Mouse (Mus musculus): ENCODE measurements around the gene Olfr1049. TPM values are rescaled to one million over a fixed set of nuclear protein-coding genes. Genes with fewer than 3 reads are reported as not detected.

Olfr1049 gene
- not detected for polyA plus RNA-seq (2017; shearing (Covaris generic))

GRCm38 (mm10) chr2:86258228-86258627, at the start of gene Olfr1049:
Gene Olfr1049, minus strand, starts transcription at chr2:86258328.

GRCm38 (mm10) chr2:86292155-86292554, 34.0 kb upstream of the Olfr1049 start, which contains the start of gene Olfr1052:
Gene Olfr1052, plus strand, starts transcription at chr2:86292455.

GRCm38 (mm10) chr2:86278988-86279387, 20.9 kb upstream of the Olfr1049 start, which contains the start of gene Olfr1051:
Gene Olfr1051, minus strand, starts transcription at chr2:86279088.

DNA sequence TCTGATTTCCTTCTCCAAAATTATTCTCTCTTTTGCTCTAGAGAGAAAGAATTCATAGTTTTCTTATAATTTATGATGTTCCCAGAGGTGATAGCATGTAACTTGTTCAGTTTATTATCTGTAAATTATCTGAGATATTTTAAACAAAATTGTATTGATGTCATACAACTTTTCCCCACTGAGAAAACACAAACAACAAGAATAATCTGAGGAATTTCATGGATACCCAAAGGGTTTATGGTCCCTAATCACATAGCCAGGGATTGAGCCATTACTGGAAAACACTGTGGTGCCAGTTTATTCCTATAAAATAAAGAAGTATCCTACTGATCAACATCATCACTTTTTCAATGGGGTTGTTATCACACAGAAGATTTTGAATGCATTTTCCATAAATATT, 17.9 kb downstream of the Olfr1049 start, which contains the start of gene Olfr1048:
TSS of gene Olfr1048 (minus strand) at position 101 of the 400 bp plus-strand sequence.

GRCm38 (mm10) chr2:86231301-86231700, 26.8 kb downstream of the Olfr1049 start, which contains the start of gene Olfr1047:
Gene Olfr1047, minus strand, starts transcription at chr2:86231401.

GRCm38 (mm10) chr2:86219214-86219613, 38.9 kb downstream of the Olfr1049 start, which contains the start of gene Olfr1046:
Gene Olfr1046, minus strand, starts transcription at chr2:86219314.

Other genes starting within 250 kb of the Olfr1049 start
- gene Olfr1033, start 237.7 kb downstream of the Olfr1049 start, polyA plus RNA-seq (2017; shearing (Covaris generic)): 13.4 TPM
- not detected for gene Olfr1034, start 212.5 kb downstream of the Olfr1049 start, polyA plus RNA-seq (2017; shearing (Covaris generic))
- gene Olfr1036, start 184.3 kb downstream of the Olfr1049 start, polyA plus RNA-seq (2017; shearing (Covaris generic)): not detected
- not detected for gene Olfr1037, start 170.9 kb downstream of the Olfr1049 start, polyA plus RNA-seq (2017; shearing (Covaris generic))
- gene Olfr1039, start 122.4 kb downstream of the Olfr1049 start, polyA plus RNA-seq (2017; shearing (Covaris generic)): not detected
- not detected for gene Olfr1040, start 111.6 kb downstream of the Olfr1049 start, polyA plus RNA-seq (2017; shearing (Covaris generic))
- 0.06 TPM for gene Olfr1042, start 96.5 kb downstream of the Olfr1049 start, polyA plus RNA-seq (2017; shearing (Covaris generic))
- gene Olfr1043, start 90.8 kb downstream of the Olfr1049 start, polyA plus RNA-seq (2017; shearing (Covaris generic)): 0.37 TPM
- not detected for gene Olfr1044, start 80.5 kb downstream of the Olfr1049 start, polyA plus RNA-seq (2017; shearing (Covaris generic))
- not detected for gene Olfr52, start 72.6 kb downstream of the Olfr1049 start, polyA plus RNA-seq (2017; shearing (Covaris generic))
- 0.15 TPM for gene Olfr1045, start 55.3 kb downstream of the Olfr1049 start, polyA plus RNA-seq (2017; shearing (Covaris generic))
- not detected for gene Olfr1046, start 39.0 kb downstream of the Olfr1049 start, polyA plus RNA-seq (2017; shearing (Covaris generic))
- gene Olfr1047, start 26.9 kb downstream of the Olfr1049 start, polyA plus RNA-seq (2017; shearing (Covaris generic)): not detected
- 0.15 TPM for gene Olfr1048, start 18.0 kb downstream of the Olfr1049 start, polyA plus RNA-seq (2017; shearing (Covaris generic))
- not detected for gene Olfr1051, start 20.8 kb upstream of the Olfr1049 start, polyA plus RNA-seq (2017; shearing (Covaris generic))
- not detected for gene Olfr1052, start 34.1 kb upstream of the Olfr1049 start, polyA plus RNA-seq (2017; shearing (Covaris generic))
- gene Olfr1053, start 57.0 kb upstream of the Olfr1049 start, polyA plus RNA-seq (2017; shearing (Covaris generic)): not detected
- not detected for gene Olfr1054, start 77.1 kb upstream of the Olfr1049 start, polyA plus RNA-seq (2017; shearing (Covaris generic))
- gene Olfr1055, start 92.0 kb upstream of the Olfr1049 start, polyA plus RNA-seq (2017; shearing (Covaris generic)): not detected
- not detected for gene Olfr1056, start 104.1 kb upstream of the Olfr1049 start, polyA plus RNA-seq (2017; shearing (Covaris generic))
- gene Olfr1057, start 120.1 kb upstream of the Olfr1049 start, polyA plus RNA-seq (2017; shearing (Covaris generic)): not detected
- gene Olfr1058, start 130.2 kb upstream of the Olfr1049 start, polyA plus RNA-seq (2017; shearing (Covaris generic)): not detected
- not detected for gene Olfr1061, start 155.7 kb upstream of the Olfr1049 start, polyA plus RNA-seq (2017; shearing (Covaris generic))
- not detected for gene Olfr1062, start 168.4 kb upstream of the Olfr1049 start, polyA plus RNA-seq (2017; shearing (Covaris generic))
- not detected for gene Olfr1065, start 192.3 kb upstream of the Olfr1049 start, polyA plus RNA-seq (2017; shearing (Covaris generic))
- gene Olfr1066, start 197.9 kb upstream of the Olfr1049 start, polyA plus RNA-seq (2017; shearing (Covaris generic)): not detected
- not detected for gene Olfr228, start 229.1 kb upstream of the Olfr1049 start, polyA plus RNA-seq (2017; shearing (Covaris generic))

Data from naive thymus-derived CD4-positive, alpha-beta T cell, adult 5 months (primary cell).